Mouse (Mus musculus) forebrain, embryonic 13.5 days (tissue): ENCODE data around the gene Taok3. TPM values are rescaled to one million over a fixed set of nuclear protein-coding genes. Genes with fewer than 3 reads are reported as not detected.

ENCODE experiments used
- ATAC-seq: fragments of 200-750 bp; cut with Nextera tagmentation; 2 replicates; pipeline ENCODE4 v1.8.0; 2017
- H3K27ac ChIP-seq: fragments of 300-500 bp; sonication (generic); 2 replicates; pipeline ENCODE4 v1.5.1; 2015; ENCODE audit warnings: inconsistent platforms, mild to moderate bottlenecking, moderate library complexity
- H3K27me3 ChIP-seq: fragments of 300-500 bp; sonication (generic); 2 replicates; pipeline ENCODE4 v1.6.1; 2015; ENCODE audit warnings: mild to moderate bottlenecking, inconsistent platforms
- H3K36me3 ChIP-seq: fragments of 300-500 bp; sonication (generic); 2 replicates; pipeline ENCODE4 v1.6.1; 2015; ENCODE audit warnings: mild to moderate bottlenecking, inconsistent platforms; ENCODE audit not compliant: poor library complexity, severe bottlenecking
- H3K4me1 ChIP-seq: fragments of 300-500 bp; sonication (generic); 2 replicates; pipeline ENCODE4 v1.6.1; 2015; ENCODE audit warnings: inconsistent platforms
- H3K4me2 ChIP-seq: fragments of 300-500 bp; sonication (generic); 2 replicates; pipeline ENCODE4 v1.6.1; 2015; ENCODE audit warnings: inconsistent platforms, mild to moderate bottlenecking, moderate library complexity
- H3K4me3 ChIP-seq: fragments of 300-500 bp; sonication (generic); 2 replicates; pipeline ENCODE4 v1.5.1; 2015; ENCODE audit warnings: mild to moderate bottlenecking, inconsistent platforms
- H3K9ac ChIP-seq: fragments of 300-500 bp; sonication (generic); 2 replicates; pipeline ENCODE4 v1.6.1; 2015; ENCODE audit warnings: mild to moderate bottlenecking, inconsistent platforms
- H3K9me3 ChIP-seq: fragments of 300-500 bp; sonication (generic); replicated peaks from 2 replicates; pipeline ENCODE4 v1.6.1; 2016; ENCODE audit warnings: inconsistent platforms
- WGBS: fragments of 180-500 bp; shearing (Covaris S2); methylation state at CpG from one replicate; pipeline ENCODE4 v1.1.7; 2015; 5-methylcytosine and 5-hydroxymethylcytosine counted together
- polyA plus RNA-seq: library from polyadenylated mRNA; unstranded; fragments of >200 nt; fragmentation: Nextera tagmentation; extraction: Ambion mirVana; gene quantifications from 2 replicates; pipeline ENCODE4 v1.2.1, GENCODE M21; 2015

Taok3 gene
- polyA plus RNA-seq, 1 experiment from 2014 or later = 30.7 TPM

DNA sequence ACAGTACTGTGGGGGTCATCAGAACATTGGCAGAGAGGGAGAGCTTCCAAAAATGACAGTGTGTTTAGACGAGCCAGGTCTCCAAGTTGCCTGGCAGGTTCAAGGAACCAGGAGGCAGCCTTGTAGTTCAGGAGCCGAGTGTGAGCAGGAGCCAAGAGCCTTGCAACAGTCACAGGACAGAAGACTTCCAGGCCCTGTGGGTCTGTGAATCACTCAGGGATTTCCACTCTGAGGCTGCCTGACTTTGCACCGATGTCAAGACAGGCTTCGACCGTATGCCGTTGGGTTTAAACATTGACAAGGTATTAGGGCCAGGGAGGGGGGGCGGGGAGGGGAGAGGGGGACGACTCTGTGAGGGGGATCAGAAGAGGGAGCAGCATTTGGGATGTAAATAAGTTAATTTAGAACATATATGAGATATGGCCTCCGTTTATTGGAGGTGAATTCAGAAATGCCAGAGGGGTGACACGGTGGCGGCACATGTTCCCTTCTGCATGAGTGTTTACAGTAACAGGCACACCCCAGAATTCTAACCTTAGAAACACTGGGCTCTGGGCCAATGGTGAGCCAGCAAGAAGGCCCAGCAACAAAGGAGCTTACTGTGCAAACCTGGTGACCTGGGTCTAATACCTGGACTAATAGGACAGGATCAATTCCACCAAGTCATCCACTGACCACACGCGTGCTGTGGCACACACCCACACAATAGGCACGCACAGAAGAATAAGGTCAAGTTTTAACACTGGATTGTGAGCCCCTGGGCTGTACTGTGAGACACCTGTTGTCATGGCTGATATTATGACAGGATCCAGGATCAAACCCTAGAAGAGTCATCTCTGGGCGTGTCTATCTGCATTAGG lies 159.1 kb downstream of the Taok3 start:
- H3K9ac ChIP-seq = no peak overlapping the region
- no peak for ATAC-seq
- WGBS = 90% methylated on average over 15 of the region's 15 CpGs
- H3K27me3 ChIP-seq = no peaks in the 10 kb centered on the region
- H3K27ac ChIP-seq = no peak overlapping the region
- no peak overlapping the region for H3K4me2 ChIP-seq
- H3K36me3 ChIP-seq = peaks cover 49% of the 10 kb centered on the region
- H3K4me3 ChIP-seq = no peak overlapping the region
- no peaks in the 10 kb centered on the region for H3K9me3 ChIP-seq
- H3K4me1 ChIP-seq = peaks cover 4% of the 10 kb centered on the region

GRCm38 (mm10) chr5:117279669-117280050 lies 159.7 kb downstream of the Taok3 start:
- no peaks in the 10 kb centered on the region for H3K9me3 ChIP-seq
- no peak for ATAC-seq
- peaks cover 10% of the 10 kb centered on the region for H3K4me1 ChIP-seq
- H3K9ac ChIP-seq = no peak overlapping the region
- no peak overlapping the region for H3K27ac ChIP-seq
- H3K4me2 ChIP-seq = no peak overlapping the region
- H3K27me3 ChIP-seq = no peaks in the 10 kb centered on the region
- H3K4me3 ChIP-seq = no peak overlapping the region
- H3K36me3 ChIP-seq = peaks cover 56% of the 10 kb centered on the region
- WGBS = 70% methylated on average over 4 of the region's 4 CpGs

DNA sequence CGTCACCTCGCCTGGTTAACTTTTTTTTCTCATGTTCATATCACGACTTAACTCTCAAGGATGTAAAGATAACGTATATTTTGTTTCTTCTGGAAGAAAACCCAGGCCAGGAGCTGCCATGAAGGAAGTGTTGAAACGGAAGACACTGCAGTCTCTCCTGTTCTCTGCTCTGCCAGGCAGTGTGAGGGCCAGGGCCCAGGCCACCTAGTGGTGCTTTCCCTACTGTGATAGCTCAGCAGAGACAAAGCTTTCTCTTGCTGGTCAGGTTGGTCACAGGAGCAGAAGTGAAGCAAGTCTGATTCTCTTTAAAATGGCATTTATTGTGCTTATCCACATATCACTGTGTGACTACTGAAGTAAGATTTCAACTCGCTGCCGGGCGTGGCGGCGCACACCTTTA lies 161.6 kb downstream of the Taok3 start:
- Histone ChIP-seq H3K27ac (no peak overlapping the region), H3K27me3 (no peaks in the 10 kb centered on the region), H3K4me2 (no peak overlapping the region), H3K9me3 (no peaks in the 10 kb centered on the region), H3K36me3 (peaks cover 68% of the 10 kb centered on the region), H3K4me3 (no peak overlapping the region), H3K4me1 (peaks cover 29% of the 10 kb centered on the region), H3K9ac (no peak overlapping the region)
- ATAC-seq = no peak
- WGBS = 93% methylated on average over 10 of the region's 10 CpGs

- WGBS = 88% methylated on average over 8 of the region's 8 CpGs
- no peak overlapping the region for H3K9ac ChIP-seq
- no peak overlapping the region for H3K4me3 ChIP-seq
- peaks cover 30% of the 10 kb centered on the region for H3K4me1 ChIP-seq
- no peaks in the 10 kb centered on the region for H3K9me3 ChIP-seq
- ATAC-seq = no peak
- H3K27ac ChIP-seq = no peak overlapping the region
- no peak overlapping the region for H3K4me2 ChIP-seq
- H3K27me3 ChIP-seq = no peaks in the 10 kb centered on the region
- H3K36me3 ChIP-seq = peaks cover 68% of the 10 kb centered on the region
Measured at GRCm38 (mm10) chr5:117282360-117282759, 162.4 kb downstream of the Taok3 start.

GRCm38 (mm10) chr5:117284029-117284428 lies 164.1 kb downstream of the Taok3 start:
- WGBS = 50% methylated on average over 9 of the region's 9 CpGs
- no peak overlapping the region for H3K4me3 ChIP-seq
- H3K4me2 ChIP-seq = peak overlapping the region; percentile 71
- no peaks in the 10 kb centered on the region for H3K9me3 ChIP-seq
- ATAC-seq = 0 out of 2 replicates have a peak, but pooled peaks have one; percentile 19
- peak overlapping the region; percentile 18; the same call in 1 of the 2 replicates for H3K9ac ChIP-seq
- peaks cover 37% of the 10 kb centered on the region for H3K4me1 ChIP-seq
- peaks cover 60% of the 10 kb centered on the region for H3K36me3 ChIP-seq
- no peaks in the 10 kb centered on the region for H3K27me3 ChIP-seq
- H3K27ac ChIP-seq = peak overlapping the region; percentile 40

- no peak for ATAC-seq
- peak overlapping the region; percentile 71 for H3K4me2 ChIP-seq
- H3K9ac ChIP-seq = peak overlapping the region; percentile 37; the same call in 1 of the 2 replicates
- WGBS = 43% methylated on average over 7 of the region's 7 CpGs
- H3K9me3 ChIP-seq = no peaks in the 10 kb centered on the region
- 0 out of 2 replicates have a peak overlapping the region, but pooled peaks have one; percentile 6 for H3K4me3 ChIP-seq
- peaks cover 37% of the 10 kb centered on the region for H3K4me1 ChIP-seq
- H3K36me3 ChIP-seq = peaks cover 56% of the 10 kb centered on the region
- peak overlapping the region; percentile 40 for H3K27ac ChIP-seq
- no peaks in the 10 kb centered on the region for H3K27me3 ChIP-seq
Measured at GRCm38 (mm10) chr5:117284682-117285081, 164.8 kb downstream of the Taok3 start.

DNA sequence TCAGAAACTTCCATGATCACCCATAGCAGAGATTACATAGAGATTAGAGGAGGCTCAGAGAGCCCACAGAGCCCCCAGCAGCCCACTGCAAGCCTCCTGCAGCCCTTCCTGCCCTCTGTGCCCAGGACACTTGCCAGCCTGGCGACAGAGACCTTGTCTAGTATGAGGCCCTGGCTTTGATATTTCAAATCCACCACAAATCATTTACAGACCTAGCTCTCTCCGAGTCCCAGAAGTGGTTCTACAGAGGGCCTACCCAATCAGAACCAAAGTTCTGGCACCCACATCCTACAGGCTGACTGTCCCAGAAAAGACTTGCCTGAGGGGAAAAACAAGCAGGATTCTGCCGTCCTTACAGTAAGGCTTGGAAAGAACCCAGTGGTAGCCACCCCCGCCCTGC lies 165.3 kb downstream of the Taok3 start:
- 62% methylated on average over 3 of the region's 4 CpGs for WGBS
- Histone ChIP-seq H3K4me2 (peak overlapping the region; percentile 71), H3K27ac (peak overlapping the region; percentile 40; the same call in 1 of the 2 replicates), H3K4me1 (peaks cover 37% of the 10 kb centered on the region), H3K9me3 (no peaks in the 10 kb centered on the region), H3K36me3 (peaks cover 52% of the 10 kb centered on the region), H3K27me3 (no peaks in the 10 kb centered on the region), H3K9ac (peak overlapping the region; percentile 37; the same call in 1 of the 2 replicates), H3K4me3 (0 out of 2 replicates have a peak overlapping the region, but pooled peaks have one; percentile 6)
- no peak for ATAC-seq

DNA sequence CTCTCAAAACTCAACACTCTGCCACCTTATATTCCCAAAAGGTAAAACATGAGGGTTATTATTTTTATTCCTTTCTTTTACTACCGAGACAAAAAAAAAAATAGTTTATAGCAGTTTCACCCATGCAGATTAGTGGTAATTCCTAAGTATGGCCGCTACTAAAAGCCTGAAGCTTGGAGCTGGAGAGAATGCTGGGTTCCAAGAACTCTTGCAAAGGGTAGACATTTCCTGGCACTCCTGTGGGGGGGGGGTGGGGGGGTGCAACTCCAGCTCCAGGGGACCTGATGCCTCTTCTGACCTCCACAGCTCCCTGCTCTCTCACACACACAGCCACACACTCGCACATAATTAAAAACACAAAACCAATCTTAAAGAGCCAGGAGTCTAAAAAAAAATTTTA lies 166.4 kb downstream of the Taok3 start:
- Histone ChIP-seq H3K4me2 (peak overlapping the region; percentile 71), H3K27me3 (no peaks in the 10 kb centered on the region), H3K9me3 (no peaks in the 10 kb centered on the region), H3K9ac (peak overlapping the region; percentile 86), H3K4me3 (peak overlapping the region; percentile 72), H3K36me3 (peaks cover 42% of the 10 kb centered on the region), H3K4me1 (peaks cover 37% of the 10 kb centered on the region), H3K27ac (no peak overlapping the region)
- no peak for ATAC-seq
- 49% methylated on average over 3 of the region's 3 CpGs for WGBS

DNA sequence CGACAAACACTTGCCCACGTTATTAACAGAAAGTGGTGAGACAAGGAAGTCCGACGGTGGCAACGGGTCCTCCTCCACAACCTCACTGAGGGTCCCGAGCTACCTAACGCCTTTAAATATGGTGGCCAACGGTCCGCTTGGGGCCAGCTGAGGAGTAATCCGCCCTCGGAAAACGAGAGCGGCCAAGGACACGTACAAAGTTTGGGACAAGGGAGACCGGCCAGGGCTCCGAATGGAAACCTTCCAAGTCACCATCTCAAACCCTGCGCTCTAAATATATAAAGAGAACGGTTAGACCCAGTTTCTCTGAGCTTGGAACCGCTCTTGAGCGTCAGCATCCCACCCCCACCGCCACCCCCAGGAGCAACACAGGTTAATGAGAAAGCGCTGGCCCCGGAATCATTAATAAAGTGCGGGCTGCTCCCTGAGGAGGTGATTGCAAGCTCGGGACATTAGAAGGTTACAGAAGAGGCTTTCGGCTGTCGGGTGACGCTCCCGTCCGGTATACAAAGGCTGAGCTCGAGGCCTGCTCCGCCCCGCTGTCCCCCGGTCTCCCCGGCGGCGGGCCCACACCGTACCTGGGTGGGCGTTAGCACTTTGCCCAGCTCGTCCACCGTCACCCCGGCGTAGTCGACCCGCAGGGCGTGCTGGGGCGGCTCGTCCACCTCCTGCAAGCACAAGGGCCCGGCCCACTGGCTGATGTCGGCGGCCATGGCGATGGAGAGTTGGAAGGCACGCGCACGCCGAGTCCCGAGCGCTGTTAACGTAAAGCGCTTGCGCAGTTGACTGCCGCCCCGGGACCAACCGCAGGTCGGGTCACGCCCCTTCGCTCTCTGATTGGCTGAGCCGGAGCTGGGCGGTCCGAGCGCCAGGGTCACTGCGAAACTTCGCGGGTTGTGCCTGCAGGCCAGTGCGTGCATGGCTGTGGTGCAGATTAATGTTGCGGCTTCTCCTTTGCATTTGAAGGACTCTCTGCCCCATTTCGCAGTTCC lies 167.2 kb downstream of the Taok3 start, which contains the start of gene Pebp1:
Gene Pebp1 (minus strand): TSS at position 795 of the 992 bp plus-strand sequence.
- Histone ChIP-seq H3K27me3 (no peaks in the 10 kb centered on the region), H3K4me3 (peak within 1 kb of the TSS; percentile 72), H3K4me1 (peaks cover 37% of the 10 kb centered on the region), H3K9ac (peak within 1 kb of the TSS; percentile 86), H3K4me2 (peak within 1 kb of the TSS; percentile 71), H3K9me3 (no peaks in the 10 kb centered on the region), H3K27ac (peak within 1 kb of the TSS; percentile 57; the same call in 1 of the 2 replicates), H3K36me3 (peaks cover 34% of the 10 kb centered on the region)
- peak; percentile 96 for ATAC-seq
- under 1% methylated on average over 77 of the region's 77 CpGs for WGBS

- no peak overlapping the region for H3K4me3 ChIP-seq
- peaks cover 27% of the 10 kb centered on the region for H3K4me1 ChIP-seq
- H3K4me2 ChIP-seq = no peak overlapping the region
- no peaks in the 10 kb centered on the region for H3K27me3 ChIP-seq
- H3K9me3 ChIP-seq = no peaks in the 10 kb centered on the region
- ATAC-seq = no peak
- no peak overlapping the region for H3K9ac ChIP-seq
- no peak overlapping the region for H3K27ac ChIP-seq
- peaks cover 13% of the 10 kb centered on the region for H3K36me3 ChIP-seq
Measured at GRCm38 (mm10) chr5:117289646-117290045, 169.7 kb downstream of the Taok3 start.

DNA sequence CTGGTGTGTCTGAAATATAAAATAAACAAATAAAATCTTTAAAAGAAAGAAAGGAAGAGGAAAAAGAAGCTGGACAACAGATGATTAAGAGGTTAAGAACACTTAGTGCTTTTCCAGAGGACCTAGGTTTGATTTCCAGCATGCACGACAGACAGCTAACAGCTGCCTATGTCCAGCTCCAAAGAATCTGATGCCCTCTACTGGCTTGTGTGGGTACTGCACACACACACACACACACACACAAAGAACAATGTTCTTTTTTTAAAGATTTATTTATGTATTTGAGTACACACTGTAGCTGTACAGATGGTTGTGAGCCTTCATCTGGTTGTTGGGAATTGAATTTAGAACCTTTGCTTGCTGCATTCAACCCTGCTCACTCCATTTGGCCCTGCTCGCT lies 170.2 kb downstream of the Taok3 start:
- Histone ChIP-seq H3K4me2 (no peak overlapping the region), H3K9ac (no peak overlapping the region), H3K9me3 (no peaks in the 10 kb centered on the region), H3K27ac (no peak overlapping the region), H3K27me3 (no peaks in the 10 kb centered on the region), H3K4me1 (peaks cover 23% of the 10 kb centered on the region), H3K36me3 (peaks cover 8% of the 10 kb centered on the region), H3K4me3 (no peak overlapping the region)
- WGBS = 93% methylated on average over 2 of the region's 2 CpGs
- no peak for ATAC-seq
